Mouse (Mus musculus) lung, embryonic 14.5 days (tissue): ENCODE results near the gene P4hb. TPM values are rescaled to one million over a fixed set of nuclear protein-coding genes. Genes with fewer than 3 reads are reported as not detected.

Source experiments
- ATAC-seq: fragments of 200-750 bp; cut with Nextera tagmentation; 2 replicates; pipeline ENCODE4 v1.8.0; 2017; ENCODE audit warnings: mild to moderate bottlenecking, moderate TSS enrichment, moderate library complexity; ENCODE audit not compliant: insufficient read depth
- DNase-seq: peaks from one replicate; pipeline ENCODE4 v3.0.0-alpha.2; 2015
- H3K27ac ChIP-seq: fragments of 300-500 bp; sonication (generic); 2 replicates; pipeline ENCODE4 v1.5.1; 2014; ENCODE audit warnings: low read depth, mild to moderate bottlenecking, moderate library complexity
- H3K27me3 ChIP-seq: fragments of 300-500 bp; sonication (generic); 2 replicates; pipeline ENCODE4 v1.6.1; 2014; ENCODE audit warnings: low read length, control low read depth; ENCODE audit not compliant: insufficient read depth
- H3K36me3 ChIP-seq: fragments of 300-500 bp; sonication (generic); 2 replicates; pipeline ENCODE4 v1.6.1; 2014; ENCODE audit warnings: control low read depth; ENCODE audit not compliant: insufficient read depth
- H3K4me1 ChIP-seq: fragments of 300-500 bp; sonication (generic); 2 replicates; pipeline ENCODE4 v1.6.1; 2014; ENCODE audit warnings: antibody characterized with exemption, control low read depth; ENCODE audit not compliant: insufficient read depth
- H3K4me2 ChIP-seq: fragments of 300-500 bp; sonication (generic); 2 replicates; pipeline ENCODE4 v1.6.1; 2014; ENCODE audit warnings: mild to moderate bottlenecking
- H3K4me3 ChIP-seq: fragments of 300-500 bp; sonication (generic); 2 replicates; pipeline ENCODE4 v1.5.1; 2014; ENCODE audit warnings: low read depth, low read length
- H3K9ac ChIP-seq: fragments of 300-500 bp; sonication (generic); 2 replicates; pipeline ENCODE4 v1.6.1; 2014
- H3K9me3 ChIP-seq: fragments of 300-500 bp; sonication (generic); 2 replicates; pipeline ENCODE4 v1.6.1; 2016; ENCODE audit warnings: low read depth, low read length, control low read depth
- CTCF ChIP-seq: IDR thresholded peaks from 2 replicates; pipeline ENCODE4 v1.5.1; 2016; ENCODE audit warnings: antibody characterized with exemption, low read depth
- WGBS: fragments of 180-500 bp; shearing (Covaris S2); extraction: QIAGEN DNeasy Blood & Tissue Kit; methylation state at CpG from one replicate; pipeline ENCODE4 v1.1.7; 2014; 5-methylcytosine and 5-hydroxymethylcytosine counted together
- polyA plus RNA-seq: library from polyadenylated mRNA; unstranded; fragments of >200 nt; fragmentation: Nextera tagmentation; extraction: Ambion mirVana; gene quantifications from 2 replicates; pipeline ENCODE4 v1.2.1, GENCODE M21; 2014

The P4hb gene
- polyA plus RNA-seq, 1 experiment from 2014 or later = 872 TPM

DNA sequence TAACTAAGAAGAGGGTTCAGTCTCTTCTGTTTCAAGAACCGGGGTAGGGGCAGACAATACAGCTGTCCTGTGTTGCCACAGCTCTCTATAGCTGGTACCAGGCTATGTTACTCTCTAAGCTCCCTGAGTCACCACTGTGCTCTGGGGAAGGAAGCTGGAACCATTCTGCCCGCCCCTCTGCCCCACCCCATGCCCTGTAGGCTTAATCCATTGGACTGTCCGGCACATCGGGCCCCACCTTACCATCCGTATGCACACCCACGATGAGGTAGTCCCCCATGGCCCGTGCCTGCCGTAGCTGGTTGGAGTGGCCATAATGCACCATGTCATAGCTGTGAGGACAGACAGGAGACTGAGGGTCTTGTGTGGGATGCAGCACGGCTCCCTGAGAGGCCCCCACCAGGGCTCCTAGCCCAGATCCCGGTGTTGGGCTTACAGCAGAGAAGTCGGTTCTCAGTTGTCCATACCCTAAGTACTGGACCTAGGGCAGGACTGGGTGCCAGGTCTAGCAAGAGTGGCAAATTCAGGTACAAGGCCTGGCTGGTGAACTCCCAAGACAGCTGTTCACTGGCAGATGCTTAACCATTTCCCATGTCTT, 42.7 kb upstream of the P4hb start:
- Histone ChIP-seq H3K27ac (no peak overlapping the region), H3K36me3 (peaks cover 74% of the 10 kb centered on the region), H3K9ac (no peak overlapping the region), H3K4me2 (no peak overlapping the region), H3K4me1 (peaks cover 4% of the 10 kb centered on the region; the same call in 1 of the 2 replicates), H3K4me3 (no peak overlapping the region), H3K27me3 (no peaks in the 10 kb centered on the region), H3K9me3 (no peaks in the 10 kb centered on the region)
- ATAC-seq (no peak), DNase-seq (no peak)
- WGBS = 90% methylated on average over 11 of the region's 11 CpGs
- no peak for TF ChIP-seq CTCF

- Histone ChIP-seq H3K27ac (no peak overlapping the region), H3K9me3 (no peaks in the 10 kb centered on the region), H3K4me2 (no peak overlapping the region), H3K27me3 (no peaks in the 10 kb centered on the region), H3K4me1 (peaks cover 4% of the 10 kb centered on the region; the same call in 1 of the 2 replicates), H3K9ac (no peak overlapping the region), H3K36me3 (peaks cover 73% of the 10 kb centered on the region), H3K4me3 (no peak overlapping the region)
- ATAC-seq (no peak), DNase-seq (no peak)
- 92% methylated on average over 6 of the region's 6 CpGs for WGBS
- no peak for TF ChIP-seq CTCF
These were observed 42.1 kb upstream of the P4hb start for GRCm38 (mm10) chr11:120615167-120615566.

GRCm38 (mm10) chr11:120613976-120614375, 40.9 kb upstream of the P4hb start:
- no peak for ATAC-seq
- Histone ChIP-seq H3K36me3 (peaks cover 71% of the 10 kb centered on the region), H3K9ac (no peak overlapping the region), H3K4me3 (no peak overlapping the region), H3K27ac (no peak overlapping the region), H3K27me3 (no peaks in the 10 kb centered on the region), H3K4me1 (peaks cover 4% of the 10 kb centered on the region; the same call in 1 of the 2 replicates), H3K9me3 (no peaks in the 10 kb centered on the region), H3K4me2 (no peak overlapping the region)
- WGBS = 88% methylated on average over 8 of the region's 8 CpGs
- no peak for TF ChIP-seq CTCF
- DNase-seq = no peak

DNA sequence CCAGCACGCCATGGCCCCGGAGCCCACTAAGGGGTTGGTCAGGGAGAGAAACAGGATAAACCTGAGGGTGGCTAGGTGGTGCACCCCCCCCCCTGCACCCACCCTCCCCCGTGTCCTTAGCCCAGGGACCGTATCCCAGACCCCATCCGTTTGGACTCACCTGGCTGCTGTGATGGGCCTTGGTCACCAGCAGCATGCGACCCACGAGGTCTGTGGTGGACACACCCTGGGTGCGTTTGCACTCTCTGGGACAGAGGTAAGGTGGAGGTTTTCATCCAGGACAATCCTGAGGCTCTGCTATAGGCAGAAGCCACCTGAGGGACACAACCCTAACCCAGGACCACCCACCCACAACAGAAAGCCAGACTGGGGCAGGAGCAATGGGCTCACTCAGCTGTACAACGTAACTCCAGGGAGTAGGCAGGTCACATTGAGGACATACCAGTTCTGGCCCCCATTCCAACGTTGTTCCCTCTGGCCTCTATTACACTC, 40.5 kb upstream of the P4hb start:
- H3K27ac ChIP-seq = no peak overlapping the region
- H3K4me3 ChIP-seq = no peak overlapping the region
- H3K36me3 ChIP-seq = peaks cover 66% of the 10 kb centered on the region
- no peak for TF ChIP-seq CTCF
- no peaks in the 10 kb centered on the region for H3K9me3 ChIP-seq
- ATAC-seq (no peak), DNase-seq (no peak)
- H3K4me2 ChIP-seq = no peak overlapping the region
- peaks cover 8% of the 10 kb centered on the region for H3K4me1 ChIP-seq
- no peaks in the 10 kb centered on the region for H3K27me3 ChIP-seq
- 85% methylated on average over 10 of the region's 10 CpGs for WGBS
- no peak overlapping the region for H3K9ac ChIP-seq

GRCm38 (mm10) chr11:120612763-120613162, 39.7 kb upstream of the P4hb start:
- no peak; the same call in 1 of the 2 replicates for ATAC-seq
- WGBS = 32% methylated on average over 6 of the region's 6 CpGs

DNA sequence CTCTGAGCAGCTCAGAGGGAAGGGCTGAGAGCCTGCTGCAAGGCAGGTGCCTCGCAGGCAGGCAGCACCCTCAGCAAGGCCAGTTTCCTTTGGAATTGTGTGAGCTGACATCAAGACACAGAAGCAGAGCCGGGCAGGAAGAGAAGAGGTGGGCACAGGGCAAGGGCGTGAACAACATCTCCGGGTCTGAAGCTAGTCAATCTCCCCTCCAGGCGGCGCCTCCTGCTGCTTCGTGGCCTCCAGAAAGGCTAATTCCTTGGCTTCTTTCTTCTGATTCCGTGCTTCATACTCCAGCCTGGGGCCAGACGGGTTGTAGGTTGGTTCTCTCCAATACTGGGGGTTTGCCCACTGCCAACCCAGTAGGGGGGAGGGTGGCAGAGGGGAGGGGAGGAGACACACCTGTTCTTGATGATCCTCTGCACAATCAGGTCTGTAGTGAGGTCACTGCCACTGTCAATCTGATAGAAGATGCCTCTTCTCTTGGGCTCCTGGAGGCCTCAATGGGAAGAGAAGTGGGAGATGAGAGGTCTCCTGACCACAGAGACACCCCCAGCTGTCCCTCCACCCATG, 37.5 kb upstream of the P4hb start:
- no peak overlapping the region for H3K4me3 ChIP-seq
- H3K27ac ChIP-seq = no peak overlapping the region
- H3K4me1 ChIP-seq = peaks cover 11% of the 10 kb centered on the region; the same call in 1 of the 2 replicates
- DNase-seq (no peak), ATAC-seq (no peak)
- H3K4me2 ChIP-seq = no peak overlapping the region
- 85% methylated on average over 9 of the region's 9 CpGs for WGBS
- peaks cover 66% of the 10 kb centered on the region for H3K36me3 ChIP-seq
- no peak for TF ChIP-seq CTCF
- H3K27me3 ChIP-seq = no peaks in the 10 kb centered on the region
- no peaks in the 10 kb centered on the region for H3K9me3 ChIP-seq
- no peak overlapping the region for H3K9ac ChIP-seq

More at GRCm38 (mm10) chr11:120612763-120613162, 39.7 kb upstream of the P4hb start:
- H3K36me3 ChIP-seq = peaks cover 61% of the 10 kb centered on the region
- H3K4me1 ChIP-seq = peaks cover 13% of the 10 kb centered on the region
- no peak overlapping the region for H3K4me2 ChIP-seq
- no peak overlapping the region for H3K27ac ChIP-seq
- no peaks in the 10 kb centered on the region for H3K27me3 ChIP-seq
- no peak overlapping the region for H3K9ac ChIP-seq
- TF ChIP-seq CTCF = peak; percentile 90
- DNase-seq = peak; percentile 83
- no peak overlapping the region for H3K4me3 ChIP-seq
- H3K9me3 ChIP-seq = no peaks in the 10 kb centered on the region

DNA sequence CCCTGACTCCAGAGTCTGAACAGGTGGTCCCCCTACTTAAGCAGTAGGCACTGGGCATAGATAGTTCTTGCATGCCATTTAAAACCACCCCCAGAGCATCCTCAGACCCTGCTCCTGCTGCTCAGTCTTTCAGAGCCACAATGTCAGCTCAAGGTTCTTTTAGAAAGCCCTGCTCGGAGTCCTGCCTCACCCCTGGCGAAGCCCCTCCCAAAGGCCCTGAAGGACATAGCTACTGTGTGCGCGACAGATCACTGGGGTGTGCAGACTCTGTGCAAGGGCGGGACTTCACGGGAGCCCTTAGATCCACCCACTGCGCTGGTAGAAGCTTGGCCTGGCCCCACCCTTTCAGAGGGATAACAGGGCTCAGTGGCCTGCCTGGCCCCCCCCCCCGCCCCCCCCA, 36.2 kb upstream of the P4hb start:
- Histone ChIP-seq H3K27me3 (no peaks in the 10 kb centered on the region), H3K27ac (no peak overlapping the region), H3K4me1 (peaks cover 11% of the 10 kb centered on the region; the same call in 1 of the 2 replicates), H3K9ac (no peak overlapping the region), H3K4me2 (no peak overlapping the region), H3K9me3 (no peaks in the 10 kb centered on the region), H3K4me3 (no peak overlapping the region), H3K36me3 (peaks cover 68% of the 10 kb centered on the region)
- TF ChIP-seq CTCF = no peak
- ATAC-seq = no peak
- 42% methylated on average over 8 of the region's 8 CpGs for WGBS
- DNase-seq = no peak
